Mouse (Mus musculus) frontal cortex, postnatal 25 days (tissue): ENCODE results near the gene Ywhab.

Experiments used
- DNase-seq, 2 experiments: peaks; one replicate each; pipeline ENCODE4 v3.0.0; 2022; ENCODE audit warnings: low spot score in 2 of 2

Ywhab gene

DNA sequence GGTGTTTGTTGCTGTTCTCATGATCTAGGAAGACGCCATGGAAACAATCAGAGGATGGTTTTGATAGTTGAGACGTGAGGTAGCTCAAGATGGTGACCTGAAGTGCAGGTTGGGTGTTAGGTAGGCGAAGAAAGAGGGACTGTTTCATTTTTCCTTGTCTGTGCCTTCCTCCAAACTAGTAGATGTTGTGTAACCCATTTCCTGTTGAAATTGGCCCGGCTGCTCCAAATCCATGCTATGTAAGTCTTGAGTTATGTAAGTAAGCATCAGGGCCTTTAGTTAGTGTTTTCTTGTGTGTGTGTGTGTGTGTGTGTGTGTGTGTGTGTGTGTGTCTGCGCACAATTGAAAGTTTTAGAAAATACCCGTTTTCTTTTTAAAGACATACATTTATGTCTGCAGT is 14.5 kb downstream of the Ywhab start:
- no peak for DNase-seq

DNA sequence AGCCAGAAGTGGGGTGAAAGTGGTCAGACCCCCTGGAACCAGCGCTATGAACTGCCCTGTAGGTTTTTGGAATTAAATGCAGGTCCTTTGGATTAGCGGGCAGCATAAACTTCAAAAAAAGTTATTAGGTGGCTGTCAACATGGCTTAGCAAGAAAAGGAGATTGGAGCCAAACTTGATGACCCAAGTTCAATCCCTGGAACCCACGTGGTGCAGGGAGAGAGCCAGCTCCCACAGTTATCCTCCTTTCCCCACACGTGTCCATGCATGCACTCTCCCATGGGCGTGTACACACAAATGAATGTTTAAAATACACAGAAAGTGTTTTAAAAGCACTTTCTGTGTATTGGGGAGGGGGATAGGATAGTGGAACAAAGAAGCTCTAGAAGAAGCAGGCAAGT is 15.7 kb downstream of the Ywhab start:
- no peak for DNase-seq

DNA sequence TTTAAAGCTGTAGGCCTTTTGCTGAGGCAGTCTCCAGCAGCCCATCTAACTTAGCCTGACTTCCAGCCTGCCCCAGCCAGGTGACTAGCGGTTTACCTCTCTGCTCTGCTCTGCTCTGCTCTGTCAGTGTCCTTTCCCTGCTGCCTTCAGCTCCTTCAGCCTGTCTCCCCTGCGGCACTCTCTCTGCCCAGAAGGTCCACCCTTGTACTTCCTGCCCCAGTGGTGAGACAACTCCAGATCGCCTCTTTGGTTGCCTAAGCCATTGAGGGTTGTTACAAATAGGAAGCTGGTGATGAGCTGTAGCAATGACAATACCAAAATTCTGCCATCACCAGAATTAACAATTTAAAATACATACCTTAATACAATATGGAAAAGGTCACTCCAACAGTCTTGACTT is 16.2 kb downstream of the Ywhab start:
- no peak for DNase-seq

DNA sequence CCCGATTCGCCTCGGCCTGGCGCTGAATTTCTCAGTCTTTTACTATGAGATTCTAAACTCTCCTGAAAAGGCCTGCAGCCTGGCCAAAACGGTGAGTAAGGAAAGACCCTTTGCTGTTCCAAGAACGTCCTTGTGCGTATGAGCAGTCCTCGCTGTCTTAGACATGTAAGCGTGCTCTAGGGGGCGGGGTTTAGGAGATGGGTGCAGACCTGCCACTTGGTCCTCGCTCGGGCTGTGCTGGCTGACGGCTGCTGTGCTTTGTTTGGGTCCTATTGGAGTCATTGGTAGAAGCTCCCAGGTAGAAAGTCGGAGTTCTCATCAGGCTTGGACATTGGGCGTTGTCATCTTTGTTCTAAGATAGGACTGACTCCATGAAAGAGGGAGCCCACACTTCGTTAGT is 20.5 kb downstream of the Ywhab start:
- no peak for DNase-seq

DNA sequence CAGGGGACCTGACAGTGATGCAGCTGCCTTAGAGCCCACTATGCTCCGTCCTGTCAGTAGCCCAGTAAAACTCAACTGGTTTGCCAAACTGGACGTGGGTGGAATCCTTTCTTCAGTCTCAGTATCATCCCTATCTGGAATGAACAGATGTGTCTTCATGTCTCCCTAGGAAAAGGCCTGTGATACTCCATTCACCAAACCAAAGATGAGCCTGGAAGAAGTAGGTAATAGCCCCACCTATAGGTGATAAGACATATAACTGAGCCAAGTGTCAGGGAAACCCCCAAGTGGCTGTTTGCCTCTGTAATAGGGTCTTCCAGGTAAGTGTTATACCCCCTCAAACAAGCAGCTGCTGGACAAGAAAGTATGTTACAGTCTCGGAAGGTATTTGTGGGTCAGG is 24.1 kb downstream of the Ywhab start:
- DNase-seq, result no peak

DNA sequence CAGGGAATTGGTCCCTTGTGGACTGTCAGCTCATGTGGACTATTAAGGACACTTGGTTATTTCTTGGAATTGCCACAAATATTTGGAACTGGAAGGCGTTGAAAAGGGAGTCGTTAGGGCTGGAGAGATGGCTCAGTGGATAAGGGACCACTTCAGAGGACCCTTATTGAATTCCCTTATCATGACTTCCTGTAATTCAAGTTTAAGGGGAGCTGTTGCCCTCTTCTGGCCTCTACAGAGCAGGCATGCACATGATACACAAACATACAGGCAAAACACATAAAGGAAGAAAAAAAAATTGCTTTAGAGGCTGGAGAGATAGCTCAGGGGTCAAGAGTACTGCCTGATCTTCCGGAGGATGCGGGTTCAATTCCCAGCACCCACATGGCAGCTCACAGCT is 25.2 kb downstream of the Ywhab start:
- no peak for DNase-seq

DNA sequence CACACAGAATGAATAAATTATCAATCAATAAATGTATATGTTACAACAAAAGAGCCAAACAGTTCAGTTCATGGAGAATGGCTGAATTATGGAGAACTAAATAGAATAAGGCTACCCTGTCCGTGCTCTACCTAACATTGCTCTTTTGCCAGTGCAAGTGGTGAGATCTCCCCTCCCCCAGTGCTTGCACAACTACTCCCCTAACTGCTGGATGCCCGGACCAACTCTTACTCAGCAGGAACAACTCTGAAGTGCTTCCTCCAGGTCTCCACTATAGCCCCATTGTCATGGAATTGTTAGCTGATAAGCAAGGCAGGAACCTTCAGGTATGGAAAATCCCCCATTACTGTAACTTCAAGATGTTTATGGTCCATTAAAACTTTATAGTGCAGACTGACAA is 27.3 kb downstream of the Ywhab start:
- DNase-seq, result no peak

DNA sequence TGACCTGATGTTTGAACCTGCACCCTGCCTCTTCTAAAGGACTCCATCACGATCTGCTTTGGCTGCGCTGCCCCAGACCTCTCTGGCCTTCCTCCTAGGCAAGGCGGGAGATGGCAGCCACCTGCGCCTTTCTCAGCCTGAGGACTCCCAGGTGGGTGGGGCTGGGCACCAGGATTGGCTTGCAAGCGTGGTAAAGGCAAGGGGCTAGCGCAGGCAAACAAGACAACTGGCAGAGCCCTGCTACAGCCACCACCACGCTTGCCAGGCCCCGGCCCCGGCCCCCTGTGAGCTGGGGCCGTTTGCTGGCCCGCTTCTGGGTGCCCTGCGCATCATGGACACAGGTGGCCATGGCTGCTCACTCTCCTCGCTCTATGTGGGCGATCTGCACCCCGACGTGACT is 30.4 kb downstream of the Ywhab start, which contains the start of gene Pabpc1l:
Gene Pabpc1l, plus strand, starts transcription at position 301 of the 400 bp plus-strand sequence.
- DNase-seq, result no peak

DNA sequence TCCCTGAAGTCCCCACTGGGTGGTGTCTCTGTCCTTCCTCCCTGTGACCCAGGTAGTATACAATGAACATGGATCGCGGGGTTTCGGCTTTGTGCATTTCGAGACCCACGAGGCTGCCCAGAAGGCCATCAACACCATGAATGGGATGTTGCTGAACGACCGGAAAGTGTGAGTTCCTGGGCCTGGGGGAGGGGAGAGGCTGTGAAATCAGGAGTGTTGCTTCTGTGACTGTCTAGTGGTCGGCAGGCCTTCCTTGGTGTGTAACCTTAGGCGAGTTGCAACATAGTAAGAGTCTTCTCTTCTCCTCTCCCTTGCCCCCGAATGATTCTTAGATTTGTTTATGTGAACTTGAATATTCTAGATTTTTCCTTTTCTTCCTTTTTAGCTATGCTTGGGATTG is 36.4 kb downstream of the Ywhab start:
- no peak for DNase-seq

DNA sequence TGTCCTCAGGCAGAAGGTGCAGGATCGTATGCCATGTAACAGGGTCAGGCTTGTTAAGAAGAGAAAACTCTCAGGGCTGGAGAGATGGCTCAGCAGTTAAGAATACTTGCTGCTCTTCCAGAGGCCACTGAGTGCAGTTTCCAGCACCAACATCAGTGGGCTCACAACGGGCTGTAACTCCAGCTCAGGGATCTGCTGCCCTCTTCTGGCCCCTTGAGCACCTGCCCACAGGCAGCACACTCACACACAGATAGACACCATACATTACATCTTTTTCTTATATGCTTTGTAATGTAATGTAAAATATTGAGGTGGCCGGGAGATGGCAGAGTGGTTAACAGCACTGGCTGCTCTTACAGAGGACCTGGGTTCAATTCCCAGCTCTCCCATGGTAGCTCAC is 38.2 kb downstream of the Ywhab start:
- no peak for DNase-seq

DNA sequence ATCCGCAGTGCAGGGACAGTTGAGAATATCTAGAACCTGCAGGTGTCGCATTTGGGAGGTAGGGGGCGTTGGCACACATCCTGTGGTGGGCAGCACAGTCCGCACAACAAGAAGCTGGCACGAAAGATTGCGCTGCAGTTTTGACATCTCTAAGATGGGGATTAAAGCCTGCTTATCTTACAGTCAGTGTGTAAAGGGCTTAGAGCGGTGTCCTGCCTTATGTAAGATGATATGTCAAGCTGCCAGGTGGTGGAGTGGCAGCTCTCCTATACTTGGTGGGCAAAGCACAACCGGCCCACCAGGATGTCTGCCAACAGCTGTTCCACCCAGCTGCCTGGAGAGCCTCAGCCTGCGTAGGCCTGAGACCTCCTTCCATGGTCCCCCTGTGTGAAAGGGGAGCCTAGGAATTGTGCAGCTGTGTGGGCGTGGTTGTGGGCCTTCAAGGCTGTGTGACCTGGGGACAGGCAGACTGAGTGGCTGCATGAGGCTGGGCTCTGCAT is 41.8 kb downstream of the Ywhab start:
- DNase-seq, result no peak

DNA sequence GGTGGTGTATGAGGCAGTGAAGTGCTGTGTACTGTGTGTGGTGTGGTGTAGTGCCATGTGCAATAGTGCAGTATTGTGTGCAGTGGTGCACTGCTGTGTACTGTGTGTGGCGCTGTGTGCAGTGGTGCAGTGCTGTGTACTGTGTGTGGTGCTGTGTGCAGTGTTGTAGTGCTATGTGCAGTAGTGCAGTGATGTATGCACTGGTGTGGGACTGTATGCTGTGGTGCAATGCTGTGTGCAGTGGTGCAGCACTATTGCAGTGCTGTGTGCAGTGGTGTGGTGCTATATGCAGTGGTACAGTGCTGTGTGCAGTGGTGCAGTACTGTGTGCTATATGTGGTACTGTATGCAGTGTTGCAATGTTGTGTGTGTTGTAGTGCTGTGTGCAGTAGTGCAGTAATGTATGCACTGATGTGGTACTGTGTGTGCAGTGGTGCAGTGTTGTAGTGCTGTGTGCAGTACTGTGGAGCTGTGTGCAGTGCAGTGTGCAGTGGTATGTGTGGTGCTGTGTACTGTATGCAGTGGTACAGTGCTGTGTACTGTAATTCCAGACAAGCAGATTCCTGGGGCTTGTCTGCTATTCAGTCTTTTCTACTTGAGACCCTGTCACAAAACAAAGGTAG is 43.8 kb downstream of the Ywhab start:
- DNase-seq, result no peak

DNA sequence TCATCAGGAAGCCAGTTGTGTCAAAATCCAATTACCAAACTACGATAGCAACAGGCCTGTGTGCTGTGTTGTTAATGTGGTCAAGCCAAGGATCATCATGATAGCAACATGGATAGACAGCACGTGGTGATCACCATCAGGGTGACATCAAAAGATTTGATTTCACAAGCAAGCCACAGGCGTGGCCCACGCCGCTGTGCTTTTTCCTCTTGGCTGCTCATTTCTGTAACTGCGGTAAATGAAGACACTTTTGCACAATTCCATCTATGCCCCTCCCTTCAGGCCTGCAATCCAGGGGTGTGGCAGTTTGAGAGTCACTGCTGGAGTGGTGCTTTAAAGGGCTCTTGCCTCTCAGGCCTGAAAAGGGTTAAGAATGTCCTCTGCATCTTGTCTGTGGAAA is 46.2 kb downstream of the Ywhab start:
- no peak for DNase-seq

DNA sequence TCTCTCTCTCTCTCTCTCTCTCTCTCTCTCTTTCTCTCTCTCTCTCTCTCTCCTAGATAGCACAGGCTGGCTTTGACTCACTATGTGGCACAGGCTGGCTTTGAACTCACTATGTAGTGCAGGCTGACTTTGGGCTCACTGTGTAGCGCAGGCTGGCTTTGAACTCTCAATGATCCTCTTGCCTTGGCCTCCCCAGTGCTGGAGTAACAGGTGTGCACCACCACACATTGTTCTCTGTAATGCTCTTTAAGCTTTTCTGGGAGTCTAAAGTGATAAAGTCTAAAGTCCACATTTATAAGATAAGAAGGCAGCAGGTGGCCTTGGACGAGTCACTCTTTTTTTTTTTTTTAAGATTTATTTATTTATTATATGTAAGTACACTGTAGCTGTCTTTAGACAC is 46.8 kb downstream of the Ywhab start:
- no peak for DNase-seq

DNA sequence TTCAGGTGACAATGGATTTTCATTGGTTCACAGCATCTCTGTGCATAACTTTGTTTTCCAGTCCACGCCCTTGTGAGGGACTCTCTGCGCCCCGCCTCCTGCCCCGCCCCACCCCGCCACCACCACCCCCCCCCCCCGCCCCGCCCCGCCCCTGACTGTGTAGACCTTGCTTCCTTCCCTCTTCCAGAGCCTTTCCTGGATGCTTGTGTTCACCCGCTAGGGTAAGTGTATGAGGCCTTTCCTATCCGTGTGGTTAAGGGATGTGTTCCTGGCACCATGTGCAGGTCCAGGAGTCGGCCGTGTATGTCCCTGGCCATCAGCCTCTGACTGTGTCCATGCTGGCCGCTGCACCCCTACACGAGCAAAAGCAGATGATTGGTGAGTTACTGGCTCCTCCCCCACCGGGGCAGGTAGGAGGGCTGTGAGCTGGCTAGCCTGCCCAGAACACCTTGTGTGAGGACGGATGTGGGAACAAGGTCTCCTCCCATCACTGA is 52.5 kb downstream of the Ywhab start:
- DNase-seq, result no peak

DNA sequence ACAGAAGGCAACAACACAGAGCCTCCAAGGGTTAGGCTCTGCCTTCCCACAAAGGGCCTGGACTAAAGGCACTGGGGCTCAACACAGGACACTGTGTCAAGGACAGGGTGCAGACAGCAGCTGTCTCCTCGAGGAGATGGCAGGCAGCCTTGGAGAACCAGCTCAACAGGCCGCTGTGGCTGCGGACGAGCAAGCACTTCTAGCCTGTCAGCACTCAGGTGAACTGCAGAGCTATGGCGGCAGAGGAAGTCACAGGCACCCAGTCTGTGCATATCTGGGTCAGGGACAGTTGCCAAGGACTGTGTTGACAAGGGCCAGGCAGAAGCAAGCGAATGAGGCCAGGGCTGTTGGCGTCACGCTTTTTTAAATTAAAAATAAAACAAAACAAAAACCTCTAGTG is 59.0 kb downstream of the Ywhab start:
- DNase-seq, result no peak

DNA sequence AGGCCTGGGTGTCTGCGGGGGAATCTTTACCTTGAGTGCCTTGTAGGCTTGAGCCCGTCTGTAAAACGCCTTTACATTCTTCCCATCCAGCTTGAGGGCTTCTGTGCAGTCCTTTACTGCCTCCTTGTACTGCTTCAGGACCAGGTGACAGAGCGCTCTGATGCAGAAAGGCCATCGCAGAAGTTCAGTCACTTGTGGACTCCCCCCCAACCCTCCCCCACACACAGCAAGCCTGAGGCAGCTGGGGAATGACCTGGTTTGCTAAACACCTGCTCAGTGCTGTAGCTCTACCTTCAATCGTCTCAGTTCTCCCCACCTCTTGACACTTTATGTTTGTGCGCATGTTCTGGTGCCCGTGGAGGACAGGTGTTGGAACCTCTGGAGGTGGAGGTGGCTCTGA is 59.9 kb downstream of the Ywhab start:
- DNase-seq, result no peak

DNA sequence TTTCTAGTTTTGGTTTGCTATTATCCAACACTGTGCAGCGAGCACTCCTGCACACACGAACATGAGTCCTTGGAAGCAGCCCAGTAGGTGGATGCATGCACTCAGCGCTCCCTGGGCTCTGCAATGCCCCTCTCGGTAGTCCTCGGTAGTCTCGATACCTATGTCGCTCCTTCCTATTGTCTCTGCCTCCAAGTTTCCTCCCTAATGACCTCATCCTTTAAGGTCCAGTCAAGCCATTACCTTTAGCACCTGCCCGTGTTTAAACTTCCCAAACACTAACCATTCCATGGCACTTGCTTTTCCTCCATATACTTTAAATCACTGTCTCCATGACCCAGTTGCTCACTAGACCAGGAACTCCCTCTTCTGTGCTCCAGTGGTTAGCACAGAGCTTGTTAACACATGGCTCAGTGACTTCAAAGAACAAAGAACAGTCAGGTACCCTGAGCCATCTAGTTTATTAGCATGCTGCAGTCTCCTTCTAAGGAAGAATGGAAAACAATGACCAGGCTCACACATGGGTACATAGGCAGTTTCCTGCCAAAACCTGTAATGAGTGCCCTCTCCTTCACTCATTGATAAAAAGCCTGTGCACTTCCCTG is 65.0 kb downstream of the Ywhab start:
- no peak for DNase-seq
